9 mouse cellular contexts compared by ENCODE assay signal in genomic region chr1:58770111-58770720, GRCm38 (mm10). TPM values are rescaled to one million over a fixed set of nuclear protein-coding genes. Genes with fewer than 3 reads are reported as not detected.
DNase-seq lines count a peak whose midpoint lies in the region; ATAC-seq and TF ChIP-seq lines count a peak whose summit lies in the region.
"Had no signal": no experiment of that assay in that cellular context is flagged by ENCODE, and none has a peak within 500 bp of the region (broad histone marks: within the 10 kb centered on the region; RNA-seq: fewer than 3 reads in every experiment).

No protein-coding gene starts in this region.

- WGBS in embryonic facial prominence, embryonic 14.5 days: 28% methylated on average over 7 of the region's 7 CpGs

- H3K27me3 ChIP-seq in embryonic facial prominence, embryonic 14.5 days (replicated peaks; ENCODE audit: control insufficient read depth, insufficient read depth, low read length): no peaks in the 10 kb centered on the region
- H3K27me3 ChIP-seq: limb, embryonic 13.5 days had no signal

- no peaks in the 10 kb centered on the region for H3K9me3 ChIP-seq in embryonic facial prominence, embryonic 14.5 days (ENCODE audit: control insufficient read depth, low read length)
- H3K9me3 ChIP-seq: limb, embryonic 13.5 days had no signal

- H3K27ac ChIP-seq in gastrocnemius, adult 2 months: no peak overlapping the region
- no peak overlapping the region for H3K27ac ChIP-seq in embryonic facial prominence, embryonic 14.5 days (replicated peaks; ENCODE audit: low read depth, low read length)
- H3K27ac ChIP-seq: limb, embryonic 13.5 days had no signal

- DNase-seq in gastrocnemius, adult 2 months: no peak
- no peak for DNase-seq in gastrocnemius, postnatal 14 days
- DNase-seq in 416B (ENCODE audit: low read depth) (peak; percentile 77), ZHBTc4 (ENCODE audit: low read depth, low spot score) (peak; percentile 77)
- peak; percentile 64 for DNase-seq in embryonic facial prominence, embryonic 14.5 days (ENCODE audit: low spot score)
- peak; percentile 20 to 50 for DNase-seq in kidney, postnatal 4 days
- peak; percentile 54 for DNase-seq in thymus, postnatal 4 days

- H3K9ac ChIP-seq in embryonic facial prominence, embryonic 14.5 days (ENCODE audit: low read depth, low read length): no peak overlapping the region
- H3K9ac ChIP-seq: limb, embryonic 13.5 days had no signal

- intact Hi-C loops in gastrocnemius, adult 2 months (cut with DNase I): loop anchor here (1.0 to 5.0 kb wide), 4 partner anchors 132 to 468 kb away; no protein-coding TSS in a partner anchor
- intact Hi-C loops in gastrocnemius, postnatal 14 days (cut with DNase I; ENCODE audit: low total_unique reads): loop anchor here (5.0 kb wide), 2 partner anchors 372 to 467 kb away; partner anchors contain the start of gene Als2

- no peak for ATAC-seq in embryonic facial prominence, embryonic 14.5 days (ENCODE audit: low read depth)
- peak; percentile 67 for ATAC-seq in megakaryocyte, adult 5-6 weeks (ENCODE audit: poor library complexity, severe bottlenecking)

- no peak overlapping the region for H3K4me2 ChIP-seq in embryonic facial prominence, embryonic 14.5 days (ENCODE audit: low read depth, low read length)
- H3K4me2 ChIP-seq: limb, embryonic 13.5 days had no signal

- TF ChIP-seq CTCF in gastrocnemius, adult 2 months (IDR thresholded peaks at IDR 0.05): peak; percentile 69

- no peaks in the 10 kb centered on the region for H3K4me1 ChIP-seq in embryonic facial prominence, embryonic 14.5 days (ENCODE audit: control insufficient read depth, insufficient read depth, low read length)
- H3K4me1 ChIP-seq: limb, embryonic 13.5 days had no signal

- H3K36me3 ChIP-seq in embryonic facial prominence, embryonic 14.5 days (ENCODE audit: control insufficient read depth, insufficient read depth, low read length): no peaks in the 10 kb centered on the region
- H3K36me3 ChIP-seq: limb, embryonic 13.5 days had no signal

- H3K4me3 ChIP-seq in gastrocnemius, adult 2 months: no peak overlapping the region
- no peak overlapping the region for H3K4me3 ChIP-seq in embryonic facial prominence, embryonic 14.5 days (ENCODE audit: low read depth, low read length)
- H3K4me3 ChIP-seq: limb, embryonic 13.5 days had no signal

RNA-seq across cellular contexts. Expression of gene Casp8, which starts 25.0 kb away (rescaled TPM):
- total RNA-seq in gastrocnemius, adult 2 months (2021): 1 to 10 TPM; 2.6 to 2.7 TPM
- 1 to 10 TPM; 6.6 to 8.0 TPM for total RNA-seq in gastrocnemius, postnatal 14 days (2021)
- polyA plus RNA-seq in embryonic facial prominence, embryonic 14.5 days (2014; fragmentation: Nextera tagmentation; extraction: Ambion mirVana): 23.3 and 24.2 TPM in 2 replicates
- total RNA-seq in megakaryocyte, adult 5-6 weeks (2015): 179 and 198 TPM in 2 replicates
- 144 and 170 TPM in 2 replicates for total RNA-seq in megakaryocyte, adult 5-6 weeks (2017)

RNA-seq across cellular contexts. Expression of gene Cflar, which starts 58.9 kb away (rescaled TPM):
- 10 to 100 TPM; 38.8 to 58.6 TPM for total RNA-seq in gastrocnemius, adult 2 months (2021)
- total RNA-seq in gastrocnemius, postnatal 14 days (2021): 10 to 100 TPM; 32.9 to 43.5 TPM
- polyA plus RNA-seq in embryonic facial prominence, embryonic 14.5 days (2014; fragmentation: Nextera tagmentation; extraction: Ambion mirVana): 32.4 and 33.9 TPM in 2 replicates
- total RNA-seq in megakaryocyte, adult 5-6 weeks (2015): 68.7 and 72.3 TPM in 2 replicates
- 117 and 130 TPM in 2 replicates for total RNA-seq in megakaryocyte, adult 5-6 weeks (2017)

Comparison
In these comparisons a context has a peak if more than half of its experiments do, and no peak if none do; other contexts are left out.
1. DNase-seq: peak in 416B (single experiment), ZHBTc4 (single experiment), embryonic facial prominence, embryonic 14.5 days (single experiment), kidney, postnatal 4 days (2 of 2) and thymus, postnatal 4 days (single experiment); none in gastrocnemius, adult 2 months (single experiment) and gastrocnemius, postnatal 14 days (single experiment).
2. RNA of gene Casp8, which starts 25.0 kb away (total RNA-seq): 144 to 198 TPM in megakaryocyte, adult 5-6 weeks; 6.6 to 8.0 TPM in gastrocnemius, postnatal 14 days and 2.6 to 2.7 TPM in gastrocnemius, adult 2 months; every median in the first group is over 10 times any median in the second.